Mouse (Mus musculus): Measurements from ENCODE around the gene Bbs9. TPM values are rescaled to one million over a fixed set of nuclear protein-coding genes. Genes with fewer than 3 reads are reported as not detected.

Bbs9 gene
- total RNA-seq, 1 experiment = 10.3 TPM

DNA sequence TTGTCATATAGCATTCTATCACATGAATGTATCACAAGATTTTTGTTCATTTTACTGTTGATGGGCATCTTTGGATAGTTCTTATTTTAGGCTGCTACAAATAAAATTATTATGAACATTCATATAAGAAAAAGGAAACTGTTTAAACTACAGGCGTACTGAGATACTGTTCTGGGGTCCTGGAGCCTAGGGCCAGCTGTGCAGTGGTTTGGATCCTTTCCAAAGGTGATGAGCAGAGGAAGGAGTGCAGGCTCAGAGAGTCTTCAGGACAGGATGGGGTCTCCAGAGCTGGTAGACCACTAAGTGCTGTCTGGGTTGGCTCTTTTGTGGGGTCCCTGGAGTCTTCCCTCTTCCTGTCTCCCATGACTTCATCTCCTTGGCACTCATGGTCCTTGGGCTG is 75.8 kb downstream of the Bbs9 start:
- no peaks in the 10 kb centered on the region for H3K36me3 ChIP-seq (ENCODE audit: control insufficient read depth, insufficient read depth, low read length, poor library complexity, severe bottlenecking)
- H3K27ac ChIP-seq (ENCODE audit: insufficient read depth, low read depth, low read length, poor library complexity, severe bottlenecking) = no peak overlapping the region
- in situ Hi-C loops (cut with MboI; ENCODE audit: low sequenced_read_pairs in 2 of 2, unreplicated experiment in 2 of 2) = no loop called here
- H3K9ac ChIP-seq (ENCODE audit: insufficient read depth, low read depth, low read length, poor library complexity, severe bottlenecking) = no peak overlapping the region
- TF ChIP-seq HCFC1 (IDR thresholded peaks at IDR 0.05; ENCODE audit: borderline replicate concordance, insufficient read depth, low read length) = no peak
- TF ChIP-seq CHD2 (IDR thresholded peaks at IDR 0.05; ENCODE audit: low read depth, low read length) = no peak
- TF ChIP-seq ZNF384 (IDR thresholded peaks at IDR 0.05; ENCODE audit: low read depth, low read length) = no peak
- no peak for TF ChIP-seq MAFK (IDR thresholded peaks at IDR 0.05; ENCODE audit: insufficient read depth, low read depth, low read length)
- no peak for TF ChIP-seq ZC3H11A (IDR thresholded peaks at IDR 0.05; ENCODE audit: borderline replicate concordance, low read depth, low read length)
- DNase-seq (ENCODE audit: low read depth, low spot score) = no peak
- no peaks in the 10 kb centered on the region for H3K9me3 ChIP-seq (ENCODE audit: control insufficient read depth, insufficient read depth, low read depth, low read length)
- no peaks in the 10 kb centered on the region for H3K4me1 ChIP-seq (ENCODE audit: control insufficient read depth in 2 of 2, insufficient read depth in 2 of 2, low read length in 2 of 2, poor library complexity in 1 of 2)
- H3K4me3 ChIP-seq (ENCODE audit: insufficient read depth in 1 of 2, low read depth in 1 of 2, low read length in 2 of 2, poor library complexity in 1 of 2, severe bottlenecking in 1 of 2) = no peak overlapping the region

DNA sequence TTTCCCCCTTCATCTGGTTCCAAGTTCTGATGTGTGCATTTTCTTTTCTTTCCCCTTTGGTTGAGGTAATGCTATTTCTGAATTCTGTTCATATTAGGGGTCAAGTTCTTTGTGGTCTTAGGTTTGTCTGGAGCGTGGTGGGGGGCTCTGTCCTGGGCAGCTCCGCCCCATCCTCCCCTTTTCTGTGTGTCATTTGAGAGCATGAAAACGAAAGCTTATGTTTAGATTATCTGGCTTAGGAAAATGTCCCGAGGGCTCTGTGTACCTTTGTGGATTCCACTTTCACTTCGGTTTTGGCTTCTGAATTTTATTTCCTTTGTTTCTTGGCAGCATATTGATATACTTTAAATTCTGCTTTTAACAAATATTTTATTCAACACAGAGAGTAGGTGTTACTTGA is 80.6 kb downstream of the Bbs9 start:
- no peaks in the 10 kb centered on the region for H3K4me1 ChIP-seq (ENCODE audit: control insufficient read depth in 2 of 2, insufficient read depth in 2 of 2, low read length in 2 of 2, poor library complexity in 1 of 2)
- in situ Hi-C loops (cut with MboI; ENCODE audit: low sequenced_read_pairs in 2 of 2, unreplicated experiment in 2 of 2) = no loop called here
- H3K36me3 ChIP-seq (ENCODE audit: control insufficient read depth, insufficient read depth, low read length, poor library complexity, severe bottlenecking) = no peaks in the 10 kb centered on the region
- TF ChIP-seq MAFK (IDR thresholded peaks at IDR 0.05; ENCODE audit: insufficient read depth, low read depth, low read length) (no peak), CHD2 (IDR thresholded peaks at IDR 0.05; ENCODE audit: low read depth, low read length) (no peak), ZNF384 (IDR thresholded peaks at IDR 0.05; ENCODE audit: low read depth, low read length) (no peak), HCFC1 (IDR thresholded peaks at IDR 0.05; ENCODE audit: borderline replicate concordance, insufficient read depth, low read length) (no peak), ZC3H11A (IDR thresholded peaks at IDR 0.05; ENCODE audit: borderline replicate concordance, low read depth, low read length) (no peak)
- DNase-seq (ENCODE audit: low read depth, low spot score) = no peak
- no peak overlapping the region for H3K9ac ChIP-seq (ENCODE audit: insufficient read depth, low read depth, low read length, poor library complexity, severe bottlenecking)
- no peak overlapping the region for H3K4me3 ChIP-seq (ENCODE audit: insufficient read depth in 1 of 2, low read depth in 1 of 2, low read length in 2 of 2, poor library complexity in 1 of 2, severe bottlenecking in 1 of 2)
- H3K9me3 ChIP-seq (ENCODE audit: control insufficient read depth, insufficient read depth, low read depth, low read length) = no peaks in the 10 kb centered on the region
- H3K27ac ChIP-seq (ENCODE audit: insufficient read depth, low read depth, low read length, poor library complexity, severe bottlenecking) = no peak overlapping the region

DNA sequence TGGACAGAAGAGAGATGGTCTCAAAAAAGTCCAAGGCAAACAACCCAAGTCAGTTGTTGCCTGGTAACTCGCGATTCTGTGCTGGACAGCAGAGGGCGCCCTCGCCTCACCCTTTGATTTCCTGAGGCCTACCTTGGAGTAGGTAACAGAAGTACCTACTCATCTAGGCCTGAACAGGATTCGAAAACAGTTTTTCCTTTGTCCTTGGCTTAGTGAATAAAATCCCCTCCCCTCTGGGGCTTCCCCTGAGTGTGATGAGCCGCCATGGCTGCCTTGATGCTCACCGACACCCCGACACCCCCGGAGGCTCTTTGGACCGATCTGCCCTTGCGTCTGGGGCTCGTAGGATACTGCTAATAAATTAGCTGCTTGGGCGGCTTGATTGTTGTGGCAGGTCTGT is 82.0 kb downstream of the Bbs9 start:
- no peaks in the 10 kb centered on the region for H3K36me3 ChIP-seq (ENCODE audit: control insufficient read depth, insufficient read depth, low read length, poor library complexity, severe bottlenecking)
- no peak for TF ChIP-seq MAFK (IDR thresholded peaks at IDR 0.05; ENCODE audit: insufficient read depth, low read depth, low read length)
- TF ChIP-seq CHD2 (IDR thresholded peaks at IDR 0.05; ENCODE audit: low read depth, low read length) = no peak
- peak; percentile 32; the same call in 1 of the 2 replicates for TF ChIP-seq ZC3H11A (IDR thresholded peaks at IDR 0.05; ENCODE audit: borderline replicate concordance, low read depth, low read length)
- in situ Hi-C loops (cut with MboI; ENCODE audit: low sequenced_read_pairs in 2 of 2, unreplicated experiment in 2 of 2) = no loop called here
- H3K9ac ChIP-seq (ENCODE audit: insufficient read depth, low read depth, low read length, poor library complexity, severe bottlenecking) = peak overlapping the region; percentile 69
- H3K27ac ChIP-seq (ENCODE audit: insufficient read depth, low read depth, low read length, poor library complexity, severe bottlenecking) = no peak overlapping the region
- peak overlapping the region in 1 of 2 experiments; percentile 33; a peak in 2 of 4 replicates for H3K4me3 ChIP-seq (ENCODE audit: insufficient read depth in 1 of 2, low read depth in 1 of 2, low read length in 2 of 2, poor library complexity in 1 of 2, severe bottlenecking in 1 of 2)
- DNase-seq (ENCODE audit: low read depth, low spot score) = peak; percentile 68
- H3K4me1 ChIP-seq (ENCODE audit: control insufficient read depth in 2 of 2, insufficient read depth in 2 of 2, low read length in 2 of 2, poor library complexity in 1 of 2) = no peaks in the 10 kb centered on the region
- no peaks in the 10 kb centered on the region for H3K9me3 ChIP-seq (ENCODE audit: control insufficient read depth, insufficient read depth, low read depth, low read length)

DNA sequence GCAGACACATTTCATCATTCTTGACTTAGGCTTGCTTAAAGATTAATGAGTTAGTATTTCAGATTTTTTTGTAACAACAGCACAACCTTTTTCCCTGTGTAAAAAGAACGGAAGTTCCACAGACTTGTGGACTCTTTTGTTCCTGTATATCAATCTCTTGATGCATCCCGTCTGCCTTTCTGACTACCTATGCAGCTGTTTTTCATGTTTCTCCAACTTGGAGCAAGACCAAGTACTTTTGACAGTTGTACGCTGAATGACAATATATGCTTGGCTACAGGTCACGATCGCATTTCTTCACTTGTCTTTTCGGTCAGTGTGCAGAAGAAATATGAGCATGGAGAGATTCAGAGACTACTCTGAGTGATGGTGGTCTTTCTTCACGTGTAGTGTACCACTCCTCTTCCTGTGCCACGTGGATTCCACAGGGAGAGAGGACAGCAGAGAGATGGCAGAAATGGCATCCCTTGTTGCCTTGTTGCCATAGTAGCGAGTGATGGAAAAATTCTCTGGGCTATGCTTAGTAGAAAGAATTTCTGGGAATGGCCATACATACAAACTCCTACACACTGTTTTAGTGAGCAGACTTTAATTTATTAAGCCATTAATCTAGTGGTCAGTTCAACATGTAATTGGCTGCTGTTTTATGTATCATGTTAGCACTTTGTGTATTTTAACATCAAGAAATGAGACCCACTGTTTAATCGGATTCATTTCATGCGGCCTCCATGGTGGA is 88.3 kb downstream of the Bbs9 start:
- no peak for DNase-seq (ENCODE audit: low read depth, low spot score)
- TF ChIP-seq ZNF384 (IDR thresholded peaks at IDR 0.05; ENCODE audit: low read depth, low read length) (no peak), ZC3H11A (IDR thresholded peaks at IDR 0.05; ENCODE audit: borderline replicate concordance, low read depth, low read length) (no peak), MAFK (IDR thresholded peaks at IDR 0.05; ENCODE audit: insufficient read depth, low read depth, low read length) (no peak), HCFC1 (IDR thresholded peaks at IDR 0.05; ENCODE audit: borderline replicate concordance, insufficient read depth, low read length) (no peak), CHD2 (IDR thresholded peaks at IDR 0.05; ENCODE audit: low read depth, low read length) (no peak)
- Histone ChIP-seq H3K4me3 (ENCODE audit: insufficient read depth in 1 of 2, low read depth in 1 of 2, low read length in 2 of 2, poor library complexity in 1 of 2, severe bottlenecking in 1 of 2) (no peak overlapping the region), H3K4me1 (ENCODE audit: control insufficient read depth in 2 of 2, insufficient read depth in 2 of 2, low read length in 2 of 2, poor library complexity in 1 of 2) (no peaks in the 10 kb centered on the region), H3K27ac (ENCODE audit: insufficient read depth, low read depth, low read length, poor library complexity, severe bottlenecking) (no peak overlapping the region), H3K36me3 (ENCODE audit: control insufficient read depth, insufficient read depth, low read length, poor library complexity, severe bottlenecking) (no peaks in the 10 kb centered on the region), H3K9ac (ENCODE audit: insufficient read depth, low read depth, low read length, poor library complexity, severe bottlenecking) (no peak overlapping the region), H3K9me3 (ENCODE audit: control insufficient read depth, insufficient read depth, low read depth, low read length) (no peaks in the 10 kb centered on the region)
- in situ Hi-C loops (cut with MboI; ENCODE audit: low sequenced_read_pairs in 2 of 2, unreplicated experiment in 2 of 2) = no loop called here

Measured in ES-E14 (cell line).